Mouse (Mus musculus): ENCODE measurements around the gene Atcay. TPM values are rescaled to one million over a fixed set of nuclear protein-coding genes. Genes with fewer than 3 reads are reported as not detected.
A peak's percentile ranks its signal among the peaks of the same experiment; 100 is the strongest.

Gene Atcay
- polyA plus RNA-seq, 1 experiment from 2014 or later, result 0.02 TPM

- Histone ChIP-seq H3K4me3 (ENCODE audit: low read depth, low read length) (no peak overlapping the region), H3K9me3 (replicated peaks; ENCODE audit: control insufficient read depth, low read length) (no peaks in the 10 kb centered on the region), H3K36me3 (ENCODE audit: control insufficient read depth, insufficient read depth) (no peaks in the 10 kb centered on the region), H3K4me1 (ENCODE audit: control insufficient read depth, low read depth, low read length) (peaks cover 19% of the 10 kb centered on the region), H3K9ac (ENCODE audit: low read depth, low read length) (no peak overlapping the region), H3K4me2 (ENCODE audit: low read depth, low read length) (no peak overlapping the region), H3K27me3 (ENCODE audit: control insufficient read depth, insufficient read depth, low read depth, low read length) (peaks cover 60% of the 10 kb centered on the region), H3K27ac (ENCODE audit: low read length) (no peak overlapping the region)
- WGBS (ENCODE audit: insufficient replicate concordance), result 37% methylated on average over 6 of the region's 6 CpGs
- ATAC-seq (ENCODE audit: low read depth), result no peak
Observed at GRCm38 (mm10) chr10:81197305-81197704, 33.3 kb downstream of the Atcay start.

- H3K9me3 ChIP-seq (replicated peaks; ENCODE audit: control insufficient read depth, low read length), result no peaks in the 10 kb centered on the region
- ATAC-seq (ENCODE audit: low read depth), result no peak
- H3K4me1 ChIP-seq (ENCODE audit: control insufficient read depth, low read depth, low read length), result peaks cover 26% of the 10 kb centered on the region
- WGBS (ENCODE audit: insufficient replicate concordance), result 50% methylated on average over 11 of the region's 11 CpGs
- no peaks in the 10 kb centered on the region for H3K36me3 ChIP-seq (ENCODE audit: control insufficient read depth, insufficient read depth)
- peaks cover 60% of the 10 kb centered on the region for H3K27me3 ChIP-seq (ENCODE audit: control insufficient read depth, insufficient read depth, low read depth, low read length)
- no peak overlapping the region for H3K4me3 ChIP-seq (ENCODE audit: low read depth, low read length)
- H3K4me2 ChIP-seq (ENCODE audit: low read depth, low read length), result no peak overlapping the region
- H3K9ac ChIP-seq (ENCODE audit: low read depth, low read length), result no peak overlapping the region
- no peak overlapping the region for H3K27ac ChIP-seq (ENCODE audit: low read length)
Observed at GRCm38 (mm10) chr10:81196470-81197065, 34.1 kb downstream of the Atcay start.

- no peak overlapping the region for H3K4me3 ChIP-seq (ENCODE audit: low read depth, low read length)
- WGBS (ENCODE audit: insufficient replicate concordance), result 40% methylated on average over 4 of the region's 4 CpGs
- H3K4me2 ChIP-seq (ENCODE audit: low read depth, low read length), result no peak overlapping the region
Observed at GRCm38 (mm10) chr10:81195300-81195699, 35.3 kb downstream of the Atcay start.

GRCm38 (mm10) chr10:81193991-81194774, 36.5 kb downstream of the Atcay start:
- 7% methylated on average over 37 of the region's 37 CpGs for WGBS (ENCODE audit: insufficient replicate concordance)
- no peaks in the 10 kb centered on the region for H3K9me3 ChIP-seq (replicated peaks; ENCODE audit: control insufficient read depth, low read length)
- H3K4me2 ChIP-seq (ENCODE audit: low read depth, low read length), result peak overlapping the region; percentile 39
- peaks cover 34% of the 10 kb centered on the region for H3K4me1 ChIP-seq (ENCODE audit: control insufficient read depth, low read depth, low read length)
- no peak overlapping the region; the same call in 1 of the 2 replicates for H3K4me3 ChIP-seq (ENCODE audit: low read depth, low read length)
- H3K36me3 ChIP-seq (ENCODE audit: control insufficient read depth, insufficient read depth), result peaks cover 6% of the 10 kb centered on the region
- H3K9ac ChIP-seq (ENCODE audit: low read depth, low read length), result peak overlapping the region; percentile 15; the same call in 1 of the 2 replicates
- no peak for ATAC-seq (ENCODE audit: low read depth)
- H3K27ac ChIP-seq (ENCODE audit: low read length), result no peak overlapping the region
- peaks cover 52% of the 10 kb centered on the region for H3K27me3 ChIP-seq (ENCODE audit: control insufficient read depth, insufficient read depth, low read depth, low read length)

More at GRCm38 (mm10) chr10:81195300-81195699, 35.3 kb downstream of the Atcay start:
- H3K9me3 ChIP-seq (replicated peaks; ENCODE audit: control insufficient read depth, low read length), result no peaks in the 10 kb centered on the region
- peaks cover 31% of the 10 kb centered on the region for H3K4me1 ChIP-seq (ENCODE audit: control insufficient read depth, low read depth, low read length)
- H3K27me3 ChIP-seq (ENCODE audit: control insufficient read depth, insufficient read depth, low read depth, low read length), result peaks cover 60% of the 10 kb centered on the region
- ATAC-seq (ENCODE audit: low read depth), result no peak
- H3K9ac ChIP-seq (ENCODE audit: low read depth, low read length), result no peak overlapping the region
- H3K36me3 ChIP-seq (ENCODE audit: control insufficient read depth, insufficient read depth), result peaks cover 3% of the 10 kb centered on the region
- no peak overlapping the region for H3K27ac ChIP-seq (ENCODE audit: low read length)

GRCm38 (mm10) chr10:81192968-81193501, 37.6 kb downstream of the Atcay start:
- 5% methylated on average over 19 of the region's 19 CpGs for WGBS (ENCODE audit: insufficient replicate concordance)
- peak; percentile 2; the same call in 1 of the 2 replicates for ATAC-seq (ENCODE audit: low read depth)
- peak overlapping the region; percentile 91 for H3K4me2 ChIP-seq (ENCODE audit: low read depth, low read length)
- H3K27ac ChIP-seq (ENCODE audit: low read length), result peak overlapping the region; percentile 84
- no peaks in the 10 kb centered on the region for H3K9me3 ChIP-seq (replicated peaks; ENCODE audit: control insufficient read depth, low read length)
- H3K36me3 ChIP-seq (ENCODE audit: control insufficient read depth, insufficient read depth), result peaks cover 6% of the 10 kb centered on the region
- H3K4me3 ChIP-seq (ENCODE audit: low read depth, low read length), result peak overlapping the region; percentile 72
- peaks cover 48% of the 10 kb centered on the region for H3K27me3 ChIP-seq (ENCODE audit: control insufficient read depth, insufficient read depth, low read depth, low read length)
- peaks cover 34% of the 10 kb centered on the region for H3K4me1 ChIP-seq (ENCODE audit: control insufficient read depth, low read depth, low read length)
- peak overlapping the region; percentile 73 for H3K9ac ChIP-seq (ENCODE audit: low read depth, low read length)

GRCm38 (mm10) chr10:81192270-81192967, 38.2 kb downstream of the Atcay start:
- Histone ChIP-seq H3K4me2 (ENCODE audit: low read depth, low read length) (peak overlapping the region; percentile 91), H3K27me3 (ENCODE audit: control insufficient read depth, insufficient read depth, low read depth, low read length) (peaks cover 46% of the 10 kb centered on the region), H3K36me3 (ENCODE audit: control insufficient read depth, insufficient read depth) (peaks cover 6% of the 10 kb centered on the region), H3K4me1 (ENCODE audit: control insufficient read depth, low read depth, low read length) (peaks cover 34% of the 10 kb centered on the region), H3K9me3 (replicated peaks; ENCODE audit: control insufficient read depth, low read length) (no peaks in the 10 kb centered on the region), H3K4me3 (ENCODE audit: low read depth, low read length) (peak overlapping the region; percentile 72), H3K9ac (ENCODE audit: low read depth, low read length) (peak overlapping the region; percentile 73), H3K27ac (ENCODE audit: low read length) (peak overlapping the region; percentile 84)
- peak; percentile 86 for ATAC-seq (ENCODE audit: low read depth)
- WGBS (ENCODE audit: insufficient replicate concordance), result 1% methylated on average over 92 of the region's 93 CpGs

GRCm38 (mm10) chr10:81191342-81191982, 39.2 kb downstream of the Atcay start:
- H3K27me3 ChIP-seq (ENCODE audit: control insufficient read depth, insufficient read depth, low read depth, low read length), result peaks cover 37% of the 10 kb centered on the region
- peaks cover 6% of the 10 kb centered on the region for H3K36me3 ChIP-seq (ENCODE audit: control insufficient read depth, insufficient read depth)
- peaks cover 34% of the 10 kb centered on the region for H3K4me1 ChIP-seq (ENCODE audit: control insufficient read depth, low read depth, low read length)
- peak overlapping the region; percentile 91 for H3K4me2 ChIP-seq (ENCODE audit: low read depth, low read length)
- 60% methylated on average over 18 of the region's 18 CpGs for WGBS (ENCODE audit: insufficient replicate concordance)
- H3K9me3 ChIP-seq (replicated peaks; ENCODE audit: control insufficient read depth, low read length), result no peaks in the 10 kb centered on the region
- no peak for ATAC-seq (ENCODE audit: low read depth)
- H3K4me3 ChIP-seq (ENCODE audit: low read depth, low read length), result no peak overlapping the region
- no peak overlapping the region for H3K9ac ChIP-seq (ENCODE audit: low read depth, low read length)
- no peak overlapping the region for H3K27ac ChIP-seq (ENCODE audit: low read length)

GRCm38 (mm10) chr10:81190912-81191321, 39.7 kb downstream of the Atcay start:
- no peaks in the 10 kb centered on the region for H3K9me3 ChIP-seq (replicated peaks; ENCODE audit: control insufficient read depth, low read length)
- no peak overlapping the region for H3K4me2 ChIP-seq (ENCODE audit: low read depth, low read length)
- ATAC-seq (ENCODE audit: low read depth), result no peak
- H3K4me1 ChIP-seq (ENCODE audit: control insufficient read depth, low read depth, low read length), result peaks cover 34% of the 10 kb centered on the region
- no peak overlapping the region for H3K9ac ChIP-seq (ENCODE audit: low read depth, low read length)
- no peak overlapping the region for H3K27ac ChIP-seq (ENCODE audit: low read length)
- peaks cover 6% of the 10 kb centered on the region for H3K36me3 ChIP-seq (ENCODE audit: control insufficient read depth, insufficient read depth)
- H3K27me3 ChIP-seq (ENCODE audit: control insufficient read depth, insufficient read depth, low read depth, low read length), result peaks cover 32% of the 10 kb centered on the region
- WGBS (ENCODE audit: insufficient replicate concordance), result 24% methylated on average over 6 of the region's 6 CpGs
- H3K4me3 ChIP-seq (ENCODE audit: low read depth, low read length), result no peak overlapping the region

Measured in liver, embryonic 16.5 days (tissue).